Mouse (Mus musculus): ENCODE measurements around the gene Ptprn2.

Gene Ptprn2

DNA sequence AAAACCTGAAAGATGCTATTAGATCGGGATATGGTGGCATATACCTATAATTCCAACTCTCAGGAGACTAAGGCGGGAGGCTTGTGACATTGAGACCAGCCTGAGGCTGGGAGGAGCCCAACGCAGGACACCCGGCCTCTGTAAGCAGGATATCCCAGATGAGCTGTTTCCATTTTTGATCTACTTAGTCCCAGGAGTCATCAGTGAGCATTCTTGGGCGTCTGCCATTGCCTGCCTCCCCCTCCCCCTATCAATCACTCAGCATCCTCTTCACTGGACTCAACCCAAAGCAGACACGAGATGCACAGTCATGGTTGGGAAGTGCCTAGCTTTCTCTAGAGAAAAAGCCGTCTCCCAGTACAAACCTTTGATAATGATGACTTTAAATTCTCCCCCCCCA is 756.7 kb downstream of the Ptprn2 start:
- no peak for DNase-seq

DNA sequence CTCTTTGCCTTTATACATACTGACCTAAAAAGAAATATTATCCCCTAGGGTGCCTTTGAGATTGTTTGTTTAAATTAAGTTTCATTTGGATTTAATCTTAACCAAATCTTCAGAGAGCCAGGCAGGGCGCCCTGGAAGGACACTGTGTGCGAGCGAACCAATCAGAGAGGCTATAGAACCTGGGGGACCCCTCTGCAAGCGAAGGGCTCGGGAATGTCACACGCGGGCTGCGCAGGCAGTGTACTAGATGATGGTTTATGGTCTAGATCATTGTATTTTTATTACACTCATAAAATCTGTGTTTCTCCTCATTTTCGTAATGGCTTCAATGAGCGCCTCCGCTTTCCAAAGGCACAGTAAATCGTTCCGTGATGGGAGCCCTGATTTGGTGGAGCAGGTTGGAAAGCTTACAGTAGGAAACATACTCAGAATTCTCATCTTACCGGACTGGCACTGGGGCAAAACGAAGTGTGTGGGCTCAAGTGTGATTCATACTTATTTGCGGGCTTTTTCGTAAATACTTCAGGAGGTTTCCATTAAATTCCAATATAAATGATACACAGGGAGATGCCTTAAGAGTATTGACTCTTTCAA is 760.5 kb downstream of the Ptprn2 start:
- no peak for DNase-seq

DNA sequence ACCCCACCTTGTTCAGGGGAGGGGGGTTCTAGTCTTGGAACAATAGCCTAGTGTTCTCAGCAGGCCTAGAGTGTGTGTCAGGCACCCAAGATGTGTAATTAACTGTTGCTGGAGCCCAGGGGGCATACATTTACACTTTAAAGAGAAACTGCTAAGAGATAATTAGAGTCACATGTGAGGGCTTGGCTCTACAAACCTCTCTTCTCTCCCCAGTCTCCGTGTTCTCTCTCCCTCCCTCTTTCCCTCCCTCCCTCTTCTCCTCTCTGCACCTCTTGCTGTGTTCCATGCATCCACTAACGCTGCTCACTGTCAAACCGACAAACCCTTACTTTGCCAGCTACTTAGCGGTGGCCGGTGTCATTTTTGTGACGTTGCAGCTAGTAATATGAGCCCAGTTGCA is 764.9 kb downstream of the Ptprn2 start:
- DNase-seq: no peak

DNA sequence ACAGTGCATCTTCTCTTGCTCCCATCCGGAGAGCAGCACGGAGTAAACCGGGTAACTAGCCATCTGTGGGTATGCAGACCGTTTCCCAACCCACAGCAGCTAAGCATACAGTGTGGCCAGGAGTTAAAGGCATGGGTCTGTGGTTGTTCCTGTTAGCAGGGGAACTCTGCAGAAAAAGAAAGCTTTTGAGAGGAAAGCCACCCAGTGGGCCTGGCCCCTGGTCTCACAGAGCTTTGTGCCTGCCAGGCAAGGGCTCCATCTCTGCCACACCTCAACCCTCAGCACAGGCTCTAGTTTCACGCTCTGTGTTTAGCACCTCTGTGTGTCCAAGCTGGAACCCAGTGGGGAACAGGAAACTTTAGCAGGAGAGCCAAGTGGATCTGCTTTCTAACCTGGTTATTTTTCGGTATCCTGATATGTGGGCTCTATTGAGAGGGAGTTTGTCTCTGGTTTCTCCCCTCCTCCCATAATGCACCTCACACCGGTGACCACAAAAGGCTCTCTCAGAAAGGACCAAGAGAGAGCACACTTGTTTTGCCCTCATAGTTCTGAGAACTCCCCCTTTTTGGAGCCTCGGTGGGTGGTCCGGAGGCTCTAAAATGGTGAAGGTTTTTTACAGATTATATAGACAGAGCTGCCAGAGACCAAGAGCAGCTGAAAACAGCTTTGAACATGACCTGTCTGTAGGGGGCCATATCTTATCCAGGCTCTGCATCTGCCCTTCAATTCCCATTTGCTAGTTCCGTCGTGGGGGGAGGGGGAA is 766.3 kb downstream of the Ptprn2 start:
- DNase-seq: no peak

DNA sequence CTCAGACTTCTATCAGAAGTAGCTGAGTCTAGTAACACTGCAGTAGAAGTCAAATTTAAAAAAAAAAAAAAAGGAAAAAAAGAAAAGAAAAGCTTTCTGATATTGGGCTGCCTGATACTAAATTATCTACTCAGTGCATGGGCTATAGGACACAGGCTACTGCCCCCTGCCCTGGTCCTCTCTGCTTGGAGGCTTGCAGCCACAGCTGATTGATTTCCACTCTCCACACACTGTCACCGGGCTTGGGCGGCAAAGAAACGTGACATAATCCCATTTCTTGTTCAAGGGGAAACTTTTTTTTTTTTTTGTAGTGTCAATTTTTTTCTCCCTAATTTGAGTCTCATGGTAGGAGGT is 766.9 kb downstream of the Ptprn2 start:
- no peak for DNase-seq

DNA sequence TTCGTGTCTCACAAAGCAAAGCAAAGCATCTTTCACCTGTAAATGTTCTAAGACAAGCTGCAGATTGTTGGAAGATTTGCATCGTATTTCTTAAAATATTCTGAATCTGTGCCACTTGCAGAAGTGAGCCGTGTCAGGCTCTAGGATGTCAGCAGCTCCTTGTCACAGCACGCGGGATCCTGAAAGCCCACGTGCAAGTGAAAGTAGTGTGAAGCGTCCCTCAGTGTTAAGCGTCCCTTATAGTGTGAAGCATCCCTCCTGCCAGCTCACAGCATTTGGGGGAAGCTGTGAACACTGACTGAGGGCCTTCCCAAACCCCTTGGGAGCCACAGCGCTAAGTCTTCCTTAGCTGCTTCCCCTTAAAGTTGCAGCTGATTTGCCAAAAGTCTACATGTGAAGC is 768.8 kb downstream of the Ptprn2 start:
- no peak for DNase-seq

DNA sequence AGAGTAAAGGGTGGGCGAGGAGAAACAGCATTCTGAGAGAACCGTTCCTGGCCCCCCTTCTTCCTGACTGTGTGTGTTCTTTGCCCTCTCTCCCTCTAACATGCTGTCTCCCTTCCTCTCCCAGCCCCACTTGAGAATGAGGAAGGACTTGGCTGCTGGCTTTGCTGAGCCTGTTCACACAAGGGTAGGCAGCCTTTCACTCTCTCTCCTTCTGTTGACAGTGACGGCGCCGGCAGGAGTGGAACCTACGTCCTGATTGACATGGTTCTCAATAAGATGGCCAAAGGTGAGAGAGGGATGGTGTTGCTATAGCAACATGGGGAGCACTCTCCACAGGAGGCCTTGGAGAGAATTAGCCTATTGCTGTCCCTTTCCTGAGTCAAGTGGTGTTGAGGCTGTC is 769.8 kb downstream of the Ptprn2 start:
- DNase-seq: no peak

DNA sequence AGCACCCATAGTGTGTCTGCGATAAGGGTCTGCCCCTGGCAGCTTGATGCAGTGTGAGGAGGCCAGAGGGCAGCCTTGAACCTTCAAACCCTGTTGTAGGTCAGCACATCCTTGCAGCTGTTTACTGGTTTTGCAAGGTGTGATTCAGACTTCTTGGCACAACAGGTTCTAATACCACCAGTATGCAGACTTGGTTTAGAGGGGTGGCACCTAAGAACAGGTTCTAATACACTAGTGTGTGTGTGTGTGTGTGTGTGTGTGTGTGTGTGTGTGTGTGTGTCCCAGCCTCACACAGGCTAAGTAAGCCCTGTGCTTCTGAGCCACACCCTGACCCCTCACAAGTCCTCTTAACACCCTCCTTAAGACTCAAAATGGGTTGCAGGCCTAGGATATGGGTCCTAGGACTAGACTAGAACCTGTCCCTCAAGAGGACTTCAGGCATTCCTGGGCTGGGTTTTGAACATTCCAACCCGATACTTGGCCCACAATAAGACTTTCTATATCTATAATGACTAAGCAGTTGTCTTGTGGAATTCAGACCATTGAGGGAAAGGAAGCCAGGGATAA is 770.3 kb downstream of the Ptprn2 start:
- no peak for DNase-seq

DNA sequence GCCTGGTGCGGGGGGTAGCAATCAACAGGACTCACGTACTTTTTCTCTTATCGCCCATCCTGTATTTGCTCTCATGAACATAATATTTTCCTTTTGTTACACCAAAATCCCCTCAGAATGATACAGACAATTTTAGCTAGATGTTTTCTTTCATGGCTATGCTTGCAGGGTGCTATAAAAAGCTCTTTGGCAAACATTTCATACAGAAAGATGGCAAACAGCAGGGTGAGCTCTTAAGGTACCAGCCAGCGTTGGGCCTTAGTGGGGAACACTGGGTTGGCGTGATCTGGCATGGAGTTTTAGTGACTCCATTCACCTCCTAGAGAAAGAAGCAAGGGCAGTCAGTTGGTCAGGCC is 771.3 kb downstream of the Ptprn2 start:
- DNase-seq: no peak

DNA sequence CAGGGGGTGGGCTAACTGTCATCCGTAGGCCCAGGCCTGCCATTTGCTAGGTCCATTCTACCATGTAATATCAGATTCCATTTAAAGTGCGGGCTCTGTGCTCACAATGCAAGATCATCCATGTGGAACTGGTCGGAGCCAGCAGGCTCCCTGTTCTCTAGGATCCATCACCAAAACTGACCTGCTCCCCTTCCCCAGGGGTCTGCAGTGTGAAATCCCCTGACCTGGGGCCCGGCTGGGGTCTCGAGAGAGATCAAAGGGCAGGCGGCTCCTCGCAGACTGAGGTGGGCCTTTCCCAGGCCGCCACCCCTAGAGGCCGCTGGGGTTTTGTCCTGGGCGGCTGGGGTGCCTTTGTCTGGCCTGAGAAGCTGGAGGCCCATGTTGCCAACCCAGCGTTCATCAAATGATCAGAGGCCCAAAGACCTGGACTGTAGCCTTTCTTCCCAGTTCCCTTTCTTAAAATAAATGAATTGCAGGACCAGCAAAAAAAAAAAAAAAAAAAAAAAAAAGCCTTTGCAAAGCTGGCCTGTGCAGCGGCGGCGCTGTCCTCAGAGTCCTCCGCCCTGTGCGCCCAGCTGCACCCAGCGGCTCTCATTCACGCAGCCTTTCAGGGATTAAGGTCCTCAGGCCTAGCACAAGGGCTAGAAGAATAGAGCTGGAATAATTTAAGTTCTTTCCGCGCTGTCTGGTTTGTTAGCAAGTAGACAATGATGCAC is 771.8 kb downstream of the Ptprn2 start:
- DNase-seq: no peak

DNA sequence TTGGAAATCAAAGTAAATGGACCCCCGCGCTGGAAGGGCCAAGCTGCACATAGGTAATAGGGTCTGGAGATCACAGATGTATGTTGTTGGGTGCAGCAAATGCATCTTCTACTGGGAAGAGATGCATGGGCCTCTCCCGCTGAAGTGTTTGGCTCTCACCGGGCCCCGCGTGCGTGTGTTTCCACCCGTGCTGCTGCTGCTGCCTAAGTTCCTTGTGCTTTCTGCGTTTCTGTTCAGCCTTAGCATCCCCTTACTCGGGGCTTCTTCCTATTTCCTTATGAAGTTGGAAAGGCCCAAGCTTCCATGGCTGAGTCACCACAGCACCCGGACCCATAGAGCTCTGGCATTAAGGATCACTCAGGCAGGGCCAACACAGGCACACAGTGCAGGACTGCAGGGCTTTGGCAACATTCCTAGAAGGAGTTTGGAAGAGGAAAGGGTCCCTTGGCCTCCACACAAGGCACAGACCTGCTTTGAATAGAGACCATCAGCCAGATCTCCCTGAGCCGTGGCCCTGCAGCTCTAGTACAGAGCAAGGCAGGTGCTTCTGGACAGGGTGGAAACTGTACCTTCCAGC is 772.5 kb downstream of the Ptprn2 start:
- no peak for DNase-seq

DNA sequence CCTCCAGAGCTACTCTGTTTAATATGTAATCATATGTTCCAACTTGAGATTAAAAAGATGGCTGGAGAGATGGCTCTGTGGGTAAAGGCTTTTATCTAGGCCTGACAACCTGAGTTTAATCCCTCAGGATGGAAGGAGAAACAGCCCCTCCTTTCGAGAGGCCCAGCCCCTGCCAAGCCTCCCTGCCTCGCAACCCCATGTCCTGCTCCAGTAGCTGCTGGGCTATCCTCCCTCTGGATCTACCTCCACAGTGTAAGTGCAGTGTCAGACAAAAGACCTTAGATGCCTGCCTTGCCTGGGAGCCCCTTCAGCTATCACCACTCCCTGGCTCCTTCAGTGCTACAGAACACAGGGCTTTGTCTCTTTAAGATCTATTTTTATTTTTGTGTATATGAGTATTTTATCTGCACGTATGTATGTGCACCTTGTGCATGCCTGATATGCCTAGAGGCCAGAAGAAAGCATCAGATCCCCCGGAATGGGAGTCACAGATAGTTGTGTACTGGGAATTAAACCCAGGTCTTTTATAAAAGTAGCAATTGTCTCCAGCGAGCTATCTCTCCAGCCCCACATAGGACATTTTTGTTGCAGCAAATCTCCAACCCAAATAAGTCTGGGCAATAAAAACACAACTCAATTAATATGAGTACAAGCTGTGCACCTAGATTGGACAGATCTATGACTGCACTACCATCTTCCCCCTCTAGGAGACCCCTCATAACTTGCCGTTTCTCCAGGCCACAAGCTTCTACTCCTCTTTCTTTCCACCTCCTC is 775.1 kb downstream of the Ptprn2 start:
- no peak for DNase-seq

DNA sequence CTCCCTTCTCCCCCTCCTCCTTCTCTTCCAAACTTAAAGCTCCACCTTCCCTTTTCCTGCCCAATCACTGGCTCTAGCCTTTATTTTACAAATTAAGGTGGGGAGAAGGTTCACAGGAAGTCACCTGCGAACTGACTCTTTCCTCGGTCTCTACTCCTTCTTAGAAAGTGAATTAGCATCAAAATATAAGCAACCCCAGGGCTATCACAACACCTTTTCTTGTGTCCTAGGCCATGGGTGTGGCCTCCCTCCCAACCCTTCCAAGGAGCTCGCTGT is 775.6 kb downstream of the Ptprn2 start:
- no peak for DNase-seq

DNA sequence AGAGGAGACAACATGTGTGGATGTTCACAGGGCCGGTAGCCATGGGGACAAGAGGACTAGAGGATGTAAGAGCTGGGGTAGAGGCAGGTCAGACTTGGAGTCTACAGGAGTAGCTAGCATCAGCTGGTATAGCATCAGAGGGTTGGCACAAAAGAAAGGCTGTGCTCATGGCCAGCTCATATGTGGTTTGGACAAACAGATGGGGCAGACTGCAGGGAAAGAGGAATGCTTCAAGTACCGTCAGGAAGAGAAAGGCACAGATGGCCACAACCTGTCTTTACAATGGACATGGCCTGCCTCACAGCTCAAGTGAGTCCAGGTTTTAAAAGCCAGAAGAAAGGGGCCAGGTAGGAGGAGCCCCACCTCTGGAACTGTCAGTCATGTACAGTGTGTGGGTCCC is 776.5 kb downstream of the Ptprn2 start:
- peak; percentile 56 for DNase-seq

DNA sequence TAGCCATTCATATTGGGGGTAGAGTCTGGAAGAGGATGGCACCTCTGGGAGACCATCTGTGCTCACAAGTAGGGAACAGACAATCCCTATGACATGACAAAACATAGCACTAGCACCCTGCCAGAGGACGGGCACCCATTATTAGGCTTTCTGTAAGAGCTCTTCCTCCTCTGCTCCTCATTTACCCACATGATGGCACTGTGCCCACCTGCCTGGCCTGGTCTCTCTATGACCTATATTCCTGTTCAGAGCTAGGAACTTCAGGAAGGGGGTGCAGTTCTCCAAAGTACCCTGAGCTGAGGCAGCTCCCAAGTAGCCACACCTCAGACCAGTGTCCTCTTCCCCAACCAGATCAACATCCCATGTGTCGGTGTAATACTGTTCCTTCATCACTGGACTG is 777.6 kb downstream of the Ptprn2 start:
- DNase-seq: peak; percentile 26

DNA sequence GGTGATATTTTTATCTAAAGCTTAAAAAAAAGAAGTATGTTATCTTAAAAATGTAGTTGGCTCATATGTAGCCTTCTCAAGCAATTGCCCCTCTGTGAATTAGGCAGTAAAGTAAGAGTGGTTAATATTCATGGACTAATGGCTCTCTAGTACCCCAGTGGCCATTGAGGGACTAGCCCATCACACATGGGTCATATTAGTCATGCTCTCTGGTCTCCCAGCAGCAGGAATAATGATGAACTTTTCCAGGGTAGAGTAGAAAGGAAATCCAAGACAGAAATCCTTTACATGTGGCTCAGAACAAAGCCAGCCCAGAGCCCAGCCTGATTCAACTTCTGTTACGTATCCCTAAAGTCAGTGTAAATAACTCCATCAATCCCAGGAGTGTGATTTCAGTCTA is 779.7 kb downstream of the Ptprn2 start:
- no peak for DNase-seq

DNA sequence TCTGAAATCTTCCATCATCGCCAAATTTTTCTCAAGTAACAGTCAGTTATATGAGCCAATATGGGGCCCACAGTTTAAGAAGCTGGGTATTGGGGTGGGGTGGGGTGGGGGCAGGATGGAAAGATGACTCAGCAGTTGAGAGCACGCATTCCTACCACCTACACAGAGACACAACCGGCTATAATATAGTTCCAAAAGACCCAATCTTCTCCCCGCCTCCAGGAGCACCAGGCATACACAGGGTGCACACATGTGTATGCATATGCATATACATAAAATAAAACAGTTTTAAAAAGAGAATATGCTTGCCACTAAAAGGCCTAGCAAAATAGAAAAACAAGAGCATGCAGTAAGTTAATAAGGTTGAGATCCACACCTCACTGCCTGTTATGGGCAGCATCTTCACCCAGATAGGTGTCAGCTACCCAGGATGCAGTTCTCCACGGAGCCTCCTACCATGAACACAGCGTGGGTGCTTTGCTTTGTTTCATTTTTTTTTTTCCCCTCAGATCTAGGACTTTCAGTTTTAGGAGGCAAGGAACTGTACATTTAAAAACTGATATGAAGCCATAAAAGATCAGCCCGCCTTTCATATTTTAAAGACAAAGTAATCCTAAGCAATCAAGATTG is 783.1 kb downstream of the Ptprn2 start:
- no peak for DNase-seq

DNA sequence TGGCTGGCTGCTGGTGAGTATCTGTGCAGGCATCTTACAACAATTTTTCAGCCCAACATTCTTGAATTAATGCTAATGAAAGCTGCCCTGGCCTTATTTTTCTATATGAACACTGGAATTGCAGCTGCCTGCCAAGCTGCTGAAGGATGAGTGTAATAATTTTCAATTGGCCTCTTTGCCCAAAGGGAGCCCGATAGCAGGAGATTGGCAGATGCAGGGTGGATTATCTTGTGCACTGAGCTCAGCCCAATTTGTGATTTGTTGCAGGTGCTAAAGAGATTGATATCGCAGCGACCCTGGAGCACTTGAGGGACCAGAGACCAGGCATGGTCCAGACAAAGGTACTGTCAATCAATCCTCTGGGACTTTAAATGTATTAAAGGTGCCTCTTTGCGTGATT is 783.8 kb downstream of the Ptprn2 start:
- no peak for DNase-seq

DNA sequence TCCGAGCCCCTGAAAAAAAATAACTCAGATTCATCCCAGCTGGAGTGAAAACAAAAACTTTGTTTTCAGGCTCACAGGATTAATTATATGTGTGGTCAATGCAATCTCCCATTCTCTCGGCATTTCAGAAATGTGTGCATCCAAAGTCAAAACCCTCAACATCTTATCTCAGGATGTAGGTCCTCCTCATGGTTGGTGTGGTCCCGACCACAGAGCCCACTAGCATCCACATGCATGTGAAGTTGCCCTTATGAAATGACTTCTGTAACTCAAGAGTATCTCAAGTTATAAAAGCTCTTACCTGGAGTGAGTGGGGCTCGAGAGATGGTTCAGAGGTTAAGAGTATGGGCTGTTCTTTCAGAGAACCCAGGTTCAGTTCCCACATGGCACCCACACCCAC is 784.7 kb downstream of the Ptprn2 start:
- no peak for DNase-seq

DNA sequence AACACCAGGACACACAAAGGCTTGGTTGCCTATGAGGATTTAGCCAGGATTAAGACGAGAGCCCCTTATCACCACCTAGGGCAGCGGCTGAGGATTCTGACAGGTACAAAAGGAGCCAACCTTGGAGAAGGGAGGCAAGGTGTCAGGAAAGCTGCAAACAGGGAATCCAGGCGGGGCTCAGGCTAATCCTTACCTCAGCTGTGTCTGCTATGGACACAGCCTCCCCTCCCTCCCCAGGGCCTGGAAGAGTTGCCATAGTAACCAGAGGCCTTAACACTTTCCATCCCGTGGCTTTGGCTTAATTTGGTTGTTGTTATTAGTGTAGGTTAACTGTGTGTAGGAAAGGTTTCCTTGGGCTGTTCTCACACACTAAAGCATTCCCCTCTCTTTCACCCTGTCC is 787.6 kb downstream of the Ptprn2 start:
- no peak for DNase-seq

DNA sequence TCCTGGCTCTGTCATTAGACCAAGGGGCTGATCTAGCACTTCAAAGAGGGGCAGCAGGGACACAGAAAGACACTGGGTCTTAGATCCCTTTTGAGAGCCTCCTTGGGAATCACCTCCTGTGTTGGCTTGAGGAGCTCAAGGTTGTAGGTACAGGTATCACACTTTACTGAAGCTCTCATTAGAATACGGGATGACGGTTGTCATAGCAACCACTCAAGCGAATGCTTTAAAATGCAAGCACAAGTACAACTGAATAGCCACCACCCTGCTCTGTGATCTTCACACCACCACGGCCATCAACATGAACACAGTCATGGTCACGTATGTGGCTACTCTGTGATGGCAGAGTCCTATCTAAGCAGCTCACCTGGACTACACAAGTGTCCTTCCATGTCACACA is 789.1 kb downstream of the Ptprn2 start:
- no peak for DNase-seq

DNA sequence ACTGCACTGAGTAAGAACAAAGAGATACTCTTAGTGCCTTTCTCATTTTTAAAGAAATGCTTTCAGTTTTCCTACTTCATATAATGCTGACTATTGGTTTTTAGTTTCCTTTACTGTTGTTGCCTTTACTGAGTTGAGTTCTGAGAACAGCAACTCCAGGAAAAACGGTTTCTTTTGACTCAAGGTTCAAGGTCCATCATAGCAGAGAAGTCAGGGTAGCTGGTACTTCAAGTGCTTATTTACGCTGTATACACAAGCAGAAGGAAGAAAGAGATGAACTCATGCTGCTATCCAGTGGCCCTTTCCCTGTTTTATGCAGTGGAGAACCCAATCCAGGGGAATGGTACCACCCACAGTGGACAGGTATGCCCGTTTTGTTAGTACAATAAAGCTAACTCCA is 795.3 kb downstream of the Ptprn2 start:
- DNase-seq: no peak

DNA sequence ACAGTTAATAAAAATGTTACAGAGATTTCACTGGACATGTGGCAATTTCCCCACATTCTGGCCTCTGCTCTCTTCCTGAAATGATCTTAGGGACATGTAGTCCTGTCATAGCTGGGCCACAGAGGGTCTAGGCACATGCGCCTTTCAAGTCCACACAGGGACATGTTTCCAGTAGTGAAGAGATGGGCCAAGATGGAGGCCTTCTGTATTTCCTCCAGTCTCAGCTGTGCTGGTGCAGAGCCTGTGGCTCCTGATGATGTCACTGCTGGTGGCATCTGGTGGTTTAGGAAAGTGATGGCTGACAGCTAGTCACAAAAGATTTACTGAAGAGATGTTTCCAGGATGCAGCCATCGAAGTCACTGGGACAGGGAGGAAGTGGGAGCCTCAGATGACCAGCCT is 797.1 kb downstream of the Ptprn2 start:
- no peak for DNase-seq
